Mouse (Mus musculus) cerebellum, adult 9-11 months (tissue): ENCODE measurements at regions not wholly inside any gene's neighbourhood (a gene's known extent, or its start where the extent isn't known, plus 50 kb on each side); places are given as distances from the start of the nearest gene placed in this dataset.
"Not testable (repeated sequence)": the region's sequence is repeated elsewhere in the genome, so short reads cannot be mapped to it uniquely, and the experiment has no call there.

ENCODE experiments used
- DNase-seq: peaks from one replicate; pipeline ENCODE4 v3.0.0; 2022

- no peak for DNase-seq
Observed at GRCm38 (mm10) chr16:47081896-47082295, 583.6 kb upstream of the Nectin3 start.

DNA sequence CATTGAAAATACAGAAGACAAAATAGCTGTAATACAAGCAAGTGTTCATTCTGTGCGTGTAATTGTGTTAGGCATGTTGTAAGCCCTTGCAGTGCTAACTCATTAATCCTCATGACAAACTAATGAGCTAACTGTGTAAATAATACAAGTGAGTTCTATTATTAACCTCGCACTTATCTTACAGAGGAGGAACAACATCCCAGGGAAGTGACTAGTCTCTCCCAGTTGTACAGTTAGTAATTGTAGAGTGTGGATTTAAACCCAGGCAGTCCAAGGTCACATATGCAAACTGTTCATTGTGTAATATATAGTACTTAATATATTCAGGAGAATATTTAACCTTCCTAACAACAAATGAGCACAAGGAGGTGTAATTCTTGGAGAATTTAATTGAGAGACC is 582.0 kb upstream of the Nectin3 start:
- DNase-seq, result no peak

DNA sequence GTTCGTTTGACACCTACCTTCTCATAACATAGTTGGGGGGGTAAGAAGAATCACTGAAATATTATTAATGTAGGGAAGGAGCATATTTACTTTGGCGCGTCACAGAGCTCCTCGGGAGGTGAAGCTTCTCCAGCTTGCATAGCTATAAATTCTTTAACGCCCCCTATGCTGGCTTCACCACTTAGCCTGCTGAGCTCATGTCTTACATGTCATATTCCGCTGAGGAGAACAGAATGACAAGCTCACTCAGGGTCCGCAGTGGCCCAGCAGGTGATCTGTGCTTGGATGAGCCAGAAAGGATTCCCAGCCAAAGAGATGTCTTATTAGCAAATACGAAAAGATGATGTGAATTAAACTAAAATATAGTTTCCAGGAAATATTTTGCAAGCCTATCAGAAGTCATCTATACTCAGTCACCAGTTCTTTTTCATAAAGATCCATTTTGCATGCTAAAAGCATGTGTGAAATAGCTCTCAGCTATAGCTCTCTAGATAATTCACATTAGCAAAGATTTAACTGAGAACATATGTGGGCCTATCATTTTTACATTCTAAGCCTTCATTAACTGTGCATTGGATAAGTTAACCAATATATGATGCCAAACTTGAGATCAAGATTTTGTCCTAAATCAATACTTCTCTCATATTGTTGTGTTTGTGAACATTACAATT is 561.1 kb upstream of the Nectin3 start:
- no peak for DNase-seq

DNA sequence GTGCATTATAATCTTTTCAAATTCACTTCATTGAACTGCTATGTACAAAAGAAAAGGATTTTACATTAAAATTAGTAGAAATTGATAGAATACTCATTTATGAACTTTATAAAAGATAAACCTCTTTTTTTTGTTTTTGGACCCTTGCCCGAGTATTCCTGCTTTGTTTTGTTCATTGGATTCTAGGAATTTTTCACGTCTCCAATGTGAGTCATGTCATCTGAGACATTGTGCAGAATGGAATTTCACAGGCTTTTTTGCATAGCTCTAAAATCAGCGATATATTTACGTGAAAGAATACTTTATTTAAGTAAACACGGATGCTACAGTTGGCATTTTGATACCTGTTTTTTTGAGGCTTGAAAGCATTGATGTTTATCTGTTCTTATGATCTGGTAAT is 560.5 kb upstream of the Nectin3 start:
- no peak for DNase-seq

DNA sequence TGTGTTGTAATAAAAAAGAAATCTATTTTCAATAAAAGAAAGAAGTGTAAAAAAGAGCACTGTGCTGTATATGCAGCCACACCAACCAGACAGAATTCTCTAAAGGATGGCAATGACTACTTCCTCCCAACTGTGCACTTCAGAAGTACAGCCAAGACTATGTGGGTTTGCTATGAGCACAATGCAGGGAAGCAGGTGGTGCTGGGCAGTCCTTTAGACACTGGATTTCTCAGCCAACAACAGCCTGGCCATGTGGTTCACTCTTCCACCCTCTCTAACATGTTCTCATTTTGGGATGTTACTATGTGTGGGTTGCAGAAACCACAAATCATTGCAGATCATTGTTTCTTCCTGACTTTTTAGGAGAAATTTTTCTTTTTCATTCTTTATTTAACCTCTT is 527.6 kb upstream of the Nectin3 start:
- no peak for DNase-seq

DNA sequence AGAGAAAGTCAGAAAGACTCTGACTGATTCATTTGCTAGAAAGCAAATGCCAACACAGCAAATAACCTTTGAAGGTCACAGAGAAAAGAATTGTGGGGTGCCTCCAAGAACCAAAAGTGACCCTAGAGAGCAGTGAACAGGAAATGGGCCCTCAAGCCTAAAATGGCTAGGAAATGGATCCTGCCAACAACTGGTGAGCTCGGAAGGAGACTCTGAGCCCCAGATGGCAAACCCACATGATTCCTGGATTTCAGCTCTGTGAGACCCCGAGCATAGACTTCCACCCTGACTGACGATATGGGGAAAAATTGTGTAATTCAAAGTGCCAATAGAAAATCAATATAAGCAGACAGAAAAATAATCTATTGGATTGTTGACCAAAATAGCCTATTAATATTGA is 519.2 kb upstream of the Nectin3 start:
- no peak for DNase-seq

DNA sequence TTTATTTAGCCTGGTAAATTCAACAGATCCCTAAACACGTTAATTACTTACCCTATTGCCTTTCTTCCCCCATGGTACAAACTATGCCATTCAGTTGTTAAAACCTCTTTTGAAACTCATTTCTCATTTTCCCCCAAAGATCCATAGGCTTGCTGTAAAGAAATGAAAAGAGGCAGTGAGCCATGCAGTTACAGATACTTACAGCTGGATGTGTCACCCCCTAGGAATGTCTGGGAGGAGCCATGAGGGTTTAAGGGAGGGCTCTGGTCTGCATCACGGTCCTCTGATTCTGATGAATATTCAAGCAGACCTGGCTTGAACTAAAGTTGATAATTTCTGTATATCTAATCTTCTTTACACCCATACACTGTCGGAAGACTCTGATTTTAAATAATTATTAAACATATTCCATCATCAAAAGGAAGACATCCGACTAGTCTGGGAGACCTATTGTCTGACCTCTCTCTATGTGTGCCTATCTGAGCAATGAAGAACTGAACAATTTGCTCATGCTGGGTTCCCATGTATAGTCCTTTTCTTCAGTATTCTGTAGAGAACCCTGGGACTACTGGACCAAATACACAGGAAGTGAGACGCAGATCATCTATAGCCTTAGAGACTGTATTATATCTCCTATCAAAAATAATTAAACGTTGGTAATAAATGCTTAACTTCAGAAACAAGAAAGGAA is 484.7 kb upstream of the Nectin3 start:
- no peak for DNase-seq

DNA sequence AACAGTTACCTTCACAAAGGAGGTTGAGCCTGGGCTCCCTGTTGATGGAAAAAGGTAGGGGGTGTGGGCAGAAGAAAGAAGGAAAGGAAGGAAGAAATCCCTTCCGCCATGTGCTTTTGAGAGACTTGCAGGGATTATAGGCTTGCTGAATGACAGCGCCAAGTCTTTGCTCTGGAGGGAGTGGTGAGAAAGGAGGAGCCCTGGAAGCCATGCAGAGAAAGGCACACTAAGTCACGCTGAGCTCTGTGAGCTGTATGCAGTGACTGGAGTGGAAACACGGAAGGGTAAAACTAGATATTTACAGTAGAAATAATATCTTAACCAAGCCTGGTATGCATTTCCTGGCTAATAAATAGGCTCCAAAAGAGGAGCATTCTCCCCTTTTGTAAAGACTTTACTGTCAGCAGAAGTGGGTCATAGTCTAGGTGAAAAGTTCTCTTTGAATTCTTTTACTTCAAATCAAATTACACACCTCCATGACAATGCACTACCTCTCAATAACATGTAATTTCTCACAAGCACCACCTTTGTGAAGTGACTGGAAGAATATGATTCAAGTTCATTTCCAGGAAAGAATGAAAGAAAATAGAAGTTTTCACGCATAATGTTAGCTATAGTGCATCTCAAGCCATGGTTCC is 484.1 kb upstream of the Nectin3 start:
- no peak for DNase-seq

DNA sequence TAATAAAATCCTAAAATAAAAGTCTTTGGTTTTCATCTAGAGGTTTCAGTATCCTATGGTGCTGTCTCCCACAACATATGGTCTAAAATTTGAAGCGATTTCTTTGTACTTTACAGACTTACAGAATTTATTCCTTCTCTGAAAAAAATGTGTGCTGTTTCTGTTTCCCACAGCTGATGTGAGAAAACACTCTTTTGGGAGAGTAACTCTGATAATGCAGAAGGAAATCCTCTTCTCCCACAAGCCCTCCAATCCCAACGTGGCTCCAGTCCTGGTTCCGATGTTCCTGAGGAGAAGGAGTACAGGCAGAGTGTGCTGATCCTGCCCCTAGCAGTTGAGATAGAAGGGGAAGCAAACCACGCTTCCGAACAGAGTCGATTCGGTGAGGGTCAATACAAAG is 467.4 kb upstream of the Nectin3 start:
- no peak for DNase-seq

GRCm38 (mm10) chr16:46956990-46957389 is 458.7 kb upstream of the Nectin3 start:
- DNase-seq, result no peak

DNA sequence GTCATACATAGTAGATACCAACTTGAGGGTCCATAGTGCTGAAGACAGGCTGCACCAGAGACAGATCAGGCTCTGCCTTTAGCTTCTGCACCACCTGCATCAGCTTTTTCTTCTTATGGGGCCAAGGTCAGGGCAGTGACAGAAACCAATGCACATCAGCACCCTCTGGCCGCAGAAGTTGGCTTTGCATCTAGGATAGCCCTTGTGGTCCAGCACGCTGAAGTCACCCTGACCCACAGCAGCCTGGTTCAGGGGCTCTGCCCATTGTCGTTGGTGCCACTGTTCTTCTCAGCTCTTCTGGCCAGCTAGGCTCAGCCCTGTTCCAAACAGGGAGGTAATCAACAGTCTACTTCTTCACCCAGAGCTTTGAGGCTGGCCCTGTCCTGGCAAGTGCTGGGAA is 427.7 kb upstream of the Nectin3 start:
- no peak for DNase-seq

- DNase-seq, result no peak
Observed at GRCm38 (mm10) chr16:46894576-46895203, 396.4 kb upstream of the Nectin3 start.

DNA sequence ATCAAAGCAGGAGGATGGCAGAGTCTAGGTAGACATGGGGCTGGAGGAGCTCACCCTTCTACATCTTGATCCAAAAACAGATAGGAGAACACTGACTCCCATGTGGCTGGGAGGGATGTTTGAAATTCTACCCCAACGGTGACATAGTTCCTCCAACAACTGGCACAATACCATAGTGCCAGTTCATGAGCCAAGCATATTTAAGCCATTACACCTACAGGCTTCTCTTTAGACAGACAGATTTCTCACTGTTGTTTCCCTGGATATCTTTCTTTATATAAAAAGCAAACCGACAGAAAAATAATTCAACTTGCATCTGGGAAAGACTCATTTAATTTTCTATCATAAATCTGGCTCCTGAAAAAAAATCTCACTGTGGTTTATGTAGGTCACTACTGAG is 380.4 kb upstream of the Nectin3 start:
- DNase-seq, result no peak

GRCm38 (mm10) chr16:46863959-46864358 is 365.6 kb upstream of the Nectin3 start:
- no peak for DNase-seq

GRCm38 (mm10) chr16:46849534-46849933 is 351.2 kb upstream of the Nectin3 start:
- no peak for DNase-seq

- DNase-seq, result no peak
Observed at GRCm38 (mm10) chr16:46848755-46849154, 350.4 kb upstream of the Nectin3 start.

DNA sequence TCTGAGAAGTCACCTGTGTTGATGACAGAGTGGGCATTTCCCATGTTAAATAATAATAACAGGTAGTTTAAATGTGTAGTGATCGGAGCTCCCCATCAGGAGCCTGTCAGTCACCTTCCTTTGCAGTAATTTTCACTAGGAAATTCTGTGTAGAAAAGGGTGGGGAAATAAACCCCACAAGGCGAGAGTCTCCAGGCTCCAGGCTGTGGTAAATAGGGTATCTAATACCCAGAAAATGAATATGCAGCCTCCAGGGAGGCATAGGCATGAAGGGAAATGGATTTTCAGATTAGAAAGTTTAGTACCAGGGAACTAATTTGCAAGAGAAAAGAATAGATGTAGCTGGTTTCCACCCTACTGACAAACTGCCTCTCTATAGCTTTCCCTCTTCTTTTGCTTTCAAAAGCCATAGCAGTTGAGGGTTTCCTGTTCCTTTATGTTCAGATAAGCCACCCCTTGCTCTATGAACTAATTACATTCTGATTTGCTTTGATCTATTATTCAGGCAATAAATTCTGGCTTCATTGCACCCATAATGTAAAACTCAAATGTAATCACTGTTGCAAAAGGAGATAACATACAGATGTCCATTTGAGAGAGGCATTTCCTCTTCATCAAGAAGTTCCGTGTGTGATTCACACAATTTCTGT is 349.5 kb upstream of the Nectin3 start:
- no peak for DNase-seq

DNA sequence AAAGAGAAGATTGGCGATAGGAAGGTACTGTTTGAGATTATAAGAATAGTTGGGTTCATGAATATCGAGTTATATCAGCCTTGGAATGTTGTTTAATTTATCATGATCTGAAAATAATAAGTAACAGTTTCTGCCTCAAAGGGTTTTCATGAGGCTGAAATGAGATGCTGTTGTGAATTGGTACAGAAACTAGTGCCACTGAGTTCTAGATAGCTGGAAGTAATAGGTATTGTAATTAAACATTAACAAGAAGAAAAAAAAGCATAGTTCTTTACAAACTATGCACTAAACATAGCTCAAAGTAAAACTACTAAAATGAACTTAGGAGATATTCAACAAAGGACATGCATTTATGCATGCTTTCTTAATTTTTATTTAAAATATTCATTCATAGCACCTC is 342.9 kb upstream of the Nectin3 start:
- no peak for DNase-seq

- DNase-seq, result no peak
Observed at GRCm38 (mm10) chr16:46840764-46841163, 342.4 kb upstream of the Nectin3 start.

DNA sequence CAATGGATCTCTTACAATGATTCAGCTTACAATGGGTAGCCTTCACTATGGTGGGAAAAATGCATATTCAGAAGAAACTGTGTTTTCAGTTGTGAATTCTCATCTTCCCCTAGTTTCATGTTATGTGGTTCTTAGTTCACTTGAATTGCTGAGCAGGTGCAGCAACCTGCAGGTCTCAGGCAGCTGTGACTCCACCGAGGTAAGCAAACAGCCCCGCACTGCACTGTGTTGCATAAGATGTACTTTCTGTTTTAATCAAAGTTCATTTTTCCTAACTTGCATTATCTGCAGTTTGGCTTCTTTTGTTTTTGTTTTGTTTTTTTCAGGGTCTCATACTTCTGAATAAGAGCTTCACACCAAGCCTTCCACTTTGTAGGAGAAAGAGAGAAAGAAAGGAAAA is 326.8 kb upstream of the Nectin3 start:
- no peak for DNase-seq

DNA sequence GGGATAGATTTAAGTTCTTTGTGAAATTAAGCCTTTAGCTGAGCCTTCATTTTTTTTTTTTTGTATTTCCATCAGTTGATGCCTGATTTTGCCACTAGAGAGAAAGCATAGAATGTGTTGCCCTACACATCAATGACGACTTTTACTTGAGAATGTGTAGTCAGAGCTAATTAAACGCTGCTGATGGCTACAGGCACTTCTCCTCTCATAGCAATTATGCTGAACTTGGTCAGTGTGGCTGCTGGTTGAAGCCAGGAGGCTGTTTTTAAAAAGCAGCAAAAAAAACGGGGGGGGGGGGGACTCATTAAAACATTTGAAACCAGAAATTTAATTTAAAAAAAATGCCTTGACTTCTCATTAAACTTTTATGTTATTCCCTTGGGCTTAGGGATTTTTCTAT is 324.4 kb upstream of the Nectin3 start:
- no peak for DNase-seq

GRCm38 (mm10) chr16:46818215-46818614 is 319.9 kb upstream of the Nectin3 start:
- DNase-seq, result no peak

GRCm38 (mm10) chr16:46811835-46812234 is 313.5 kb upstream of the Nectin3 start:
- not testable (repeated sequence) for DNase-seq
